Mouse (Mus musculus): ENCODE measurements around the gene Pbx4. TPM values are rescaled to one million over a fixed set of nuclear protein-coding genes. Genes with fewer than 3 reads are reported as not detected.
A peak's percentile ranks its signal among the peaks of the same experiment; 100 is the strongest.

Pbx4 gene
- total and polyA plus RNA-seq, 3 experiments, result 0.23 to 0.68 (median 0.37) TPM

GRCm38 (mm10) chr8:69870003-69870765 is 37.9 kb downstream of the Pbx4 start:
- H3K79me2 ChIP-seq (replicated peaks; ENCODE audit: control insufficient read depth, insufficient read depth, low read length), result no peaks in the 10 kb centered on the region
- no peaks in the 10 kb centered on the region for H3K36me3 ChIP-seq (ENCODE audit: control insufficient read depth, insufficient read depth, low read length)
- H3K27me3 ChIP-seq (ENCODE audit: control insufficient read depth, insufficient read depth, low read length), result no peaks in the 10 kb centered on the region
- no peak overlapping the region for H3K4me3 ChIP-seq
- H3K9ac ChIP-seq (ENCODE audit: low read depth, low read length), result no peak overlapping the region
- TF ChIP-seq EP300 (IDR thresholded peaks at IDR 0.05; ENCODE audit: insufficient read depth, low read depth, low read length), result no peak
- no peak for TF ChIP-seq POLR2A (IDR thresholded peaks at IDR 0.05; ENCODE audit: insufficient read depth, low read depth, low read length)
- no peak for TF ChIP-seq CTCF (IDR thresholded peaks at IDR 0.05)
- intact Hi-C loops (cut with DNase I), result no loop called here
- no peak overlapping the region for H3K27ac ChIP-seq
- DNase-seq, result no peak
- peaks cover 2% of the 10 kb centered on the region; the same call in 1 of the 2 replicates for H3K4me1 ChIP-seq (ENCODE audit: control insufficient read depth, insufficient read depth, low read length)
- WGBS, result 84% methylated on average over 11 of the region's 11 CpGs

GRCm38 (mm10) chr8:69870907-69871306 is 38.6 kb downstream of the Pbx4 start:
- no peak for DNase-seq
- no peak overlapping the region for H3K4me3 ChIP-seq
- TF ChIP-seq CTCF (IDR thresholded peaks at IDR 0.05) (no peak), EP300 (IDR thresholded peaks at IDR 0.05; ENCODE audit: insufficient read depth, low read depth, low read length) (no peak), POLR2A (IDR thresholded peaks at IDR 0.05; ENCODE audit: insufficient read depth, low read depth, low read length) (no peak)
- H3K27ac ChIP-seq, result no peak overlapping the region
- H3K36me3 ChIP-seq (ENCODE audit: control insufficient read depth, insufficient read depth, low read length), result no peaks in the 10 kb centered on the region
- H3K9ac ChIP-seq (ENCODE audit: low read depth, low read length), result no peak overlapping the region
- H3K4me1 ChIP-seq (ENCODE audit: control insufficient read depth, insufficient read depth, low read length), result peaks cover 2% of the 10 kb centered on the region; the same call in 1 of the 2 replicates
- H3K79me2 ChIP-seq (replicated peaks; ENCODE audit: control insufficient read depth, insufficient read depth, low read length), result no peaks in the 10 kb centered on the region
- intact Hi-C loops (cut with DNase I), result no loop called here
- WGBS, result 84% methylated on average over 6 of the region's 6 CpGs
- H3K27me3 ChIP-seq (ENCODE audit: control insufficient read depth, insufficient read depth, low read length), result no peaks in the 10 kb centered on the region

- no peaks in the 10 kb centered on the region for H3K27me3 ChIP-seq (ENCODE audit: control insufficient read depth, insufficient read depth, low read length)
- TF ChIP-seq POLR2A (IDR thresholded peaks at IDR 0.05; ENCODE audit: insufficient read depth, low read depth, low read length), result no peak
- TF ChIP-seq CTCF (IDR thresholded peaks at IDR 0.05), result peak; percentile 99
- TF ChIP-seq EP300 (IDR thresholded peaks at IDR 0.05; ENCODE audit: insufficient read depth, low read depth, low read length), result 0 out of 2 replicates have a peak, but pooled peaks have one; percentile 41
- H3K79me2 ChIP-seq (replicated peaks; ENCODE audit: control insufficient read depth, insufficient read depth, low read length), result no peaks in the 10 kb centered on the region
- H3K27ac ChIP-seq, result no peak overlapping the region
- intact Hi-C loops (cut with DNase I), result loop anchor here (1.0 to 2.0 kb wide), 4 partner anchors 17 to 297 kb away; no protein-coding TSS in a partner anchor
- WGBS, result 8% methylated on average over 9 of the region's 9 CpGs
- no peak overlapping the region for H3K9ac ChIP-seq (ENCODE audit: low read depth, low read length)
- peak; percentile 51 to 78 for DNase-seq
- H3K4me1 ChIP-seq (ENCODE audit: control insufficient read depth, insufficient read depth, low read length), result no peaks in the 10 kb centered on the region
- H3K4me3 ChIP-seq, result no peak overlapping the region
- no peaks in the 10 kb centered on the region for H3K36me3 ChIP-seq (ENCODE audit: control insufficient read depth, insufficient read depth, low read length)
Observed at GRCm38 (mm10) chr8:69874155-69874554, 41.9 kb downstream of the Pbx4 start.

GRCm38 (mm10) chr8:69874654-69875053 is 42.4 kb downstream of the Pbx4 start:
- TF ChIP-seq EP300 (IDR thresholded peaks at IDR 0.05; ENCODE audit: insufficient read depth, low read depth, low read length) (no peak), POLR2A (IDR thresholded peaks at IDR 0.05; ENCODE audit: insufficient read depth, low read depth, low read length) (no peak), CTCF (IDR thresholded peaks at IDR 0.05) (no peak)
- Histone ChIP-seq H3K36me3 (ENCODE audit: control insufficient read depth, insufficient read depth, low read length) (no peaks in the 10 kb centered on the region), H3K4me3 (no peak overlapping the region), H3K27ac (no peak overlapping the region), H3K9ac (ENCODE audit: low read depth, low read length) (no peak overlapping the region), H3K79me2 (replicated peaks; ENCODE audit: control insufficient read depth, insufficient read depth, low read length) (no peaks in the 10 kb centered on the region), H3K27me3 (ENCODE audit: control insufficient read depth, insufficient read depth, low read length) (no peaks in the 10 kb centered on the region), H3K4me1 (ENCODE audit: control insufficient read depth, insufficient read depth, low read length) (no peaks in the 10 kb centered on the region)
- intact Hi-C loops (cut with DNase I), result loop anchor here (1.0 to 2.0 kb wide), 4 partner anchors 17 to 296 kb away; no protein-coding TSS in a partner anchor
- no peak for DNase-seq
- 72% methylated on average over 13 of the region's 13 CpGs for WGBS

- H3K4me1 ChIP-seq (ENCODE audit: control insufficient read depth, insufficient read depth, low read length), result no peaks in the 10 kb centered on the region
- TF ChIP-seq EP300 (IDR thresholded peaks at IDR 0.05; ENCODE audit: insufficient read depth, low read depth, low read length), result no peak
- no peaks in the 10 kb centered on the region for H3K79me2 ChIP-seq (replicated peaks; ENCODE audit: control insufficient read depth, insufficient read depth, low read length)
- no peak for DNase-seq
- no peak overlapping the region for H3K4me3 ChIP-seq
- 46% methylated on average over 10 of the region's 10 CpGs for WGBS
- intact Hi-C loops (cut with DNase I), result no loop called here
- H3K27me3 ChIP-seq (ENCODE audit: control insufficient read depth, insufficient read depth, low read length), result peaks cover 4% of the 10 kb centered on the region
- no peaks in the 10 kb centered on the region for H3K36me3 ChIP-seq (ENCODE audit: control insufficient read depth, insufficient read depth, low read length)
- H3K9ac ChIP-seq (ENCODE audit: low read depth, low read length), result no peak overlapping the region
- no peak overlapping the region for H3K27ac ChIP-seq
Observed at GRCm38 (mm10) chr8:69876097-69876496, 43.8 kb downstream of the Pbx4 start.

GRCm38 (mm10) chr8:69876967-69877366 is 44.7 kb downstream of the Pbx4 start:
- no peak overlapping the region for H3K4me3 ChIP-seq
- H3K27ac ChIP-seq, result no peak overlapping the region
- TF ChIP-seq EP300 (IDR thresholded peaks at IDR 0.05; ENCODE audit: insufficient read depth, low read depth, low read length), result no peak
- TF ChIP-seq CTCF (IDR thresholded peaks at IDR 0.05), result no peak
- no peak for TF ChIP-seq POLR2A (IDR thresholded peaks at IDR 0.05; ENCODE audit: insufficient read depth, low read depth, low read length)
- H3K36me3 ChIP-seq (ENCODE audit: control insufficient read depth, insufficient read depth, low read length), result no peaks in the 10 kb centered on the region
- H3K4me1 ChIP-seq (ENCODE audit: control insufficient read depth, insufficient read depth, low read length), result no peaks in the 10 kb centered on the region
- H3K79me2 ChIP-seq (replicated peaks; ENCODE audit: control insufficient read depth, insufficient read depth, low read length), result no peaks in the 10 kb centered on the region
- peaks cover 13% of the 10 kb centered on the region for H3K27me3 ChIP-seq (ENCODE audit: control insufficient read depth, insufficient read depth, low read length)
- WGBS, result 79% methylated on average over 10 of the region's 10 CpGs
- H3K9ac ChIP-seq (ENCODE audit: low read depth, low read length), result no peak overlapping the region
- intact Hi-C loops (cut with DNase I), result no loop called here
- DNase-seq, result no peak
